ENCODE assay signal across 21 mouse cellular contexts in genomic region chr2:7963456-7963855, GRCm38 (mm10).
A peak's percentile ranks its signal among the peaks of the same experiment; 100 is the strongest.
DNase-seq lines count a peak whose midpoint lies in the region; ATAC-seq and TF ChIP-seq lines count a peak whose summit lies in the region.
"Had no signal": no experiment of that assay in that cellular context is flagged by ENCODE, and none has a peak within 500 bp of the region (broad histone marks: within the 10 kb centered on the region; RNA-seq: fewer than 3 reads in every experiment).

No protein-coding gene starts in this region.

- peak overlapping the region; percentile 67; the same call in 1 of the 2 replicates for H3K27ac ChIP-seq in cortical plate, adult 2 months (ENCODE audit: insufficient read depth, low read length)

- TF ChIP-seq POLR2A in cortical plate, adult 2 months (IDR thresholded peaks at IDR 0.05; ENCODE audit: extremely low read depth, insufficient read depth, low read length) = no peak

- H3K4me3 ChIP-seq in cortical plate, adult 2 months (ENCODE audit: insufficient read depth, low read length) = no peak overlapping the region

- TF ChIP-seq CTCF in cortical plate, adult 2 months (IDR thresholded peaks at IDR 0.05; ENCODE audit: extremely low read depth, insufficient read depth, low read length) = no peak

- no peak for DNase-seq in frontal cortex, postnatal 14 days (ENCODE audit: low spot score in 2 of 2)
- peak; percentile 64 for DNase-seq in brain, adult 2 months (ENCODE audit: low read depth, low spot score)
- peak; percentile 55 for DNase-seq in telencephalon, adult 2 months (ENCODE audit: low read depth, low spot score)
- no peak for DNase-seq in ovary, adult 18-20 months (ENCODE audit: low spot score)
- no peak for DNase-seq in gastrocnemius, postnatal 25 days
- no peak for DNase-seq in heart, postnatal 4 days
- DNase-seq: adrenal gland, adult 2 months; adrenal gland, adult 8-10 months; adrenal gland, postnatal 10 days; adrenal gland, postnatal 14 days; adrenal gland, postnatal 25 days; adrenal gland, postnatal 36 days; B cell, adult 2 months; cerebellum, adult 11 months; cerebellum, adult 11-12 months; cerebellum, adult 18-20 months had no signal

- ATAC-seq in frontal cortex, adult (ENCODE audit: low TSS enrichment) = peak; percentile 85
- ATAC-seq: activated CD4-positive, CD25-positive, alpha-beta regulatory T cell, adult 4 months; CD4-positive, CD25-positive, alpha-beta regulatory T cell, adult 4 months; Patski had no signal

- H3K4me1 ChIP-seq in cortical plate, adult 2 months (ENCODE audit: control insufficient read depth, insufficient read depth, low read length) = 0 out of 2 replicates have a peak, but pooled peaks cover 3% of the 10 kb centered on the region

Comparison
In these comparisons a context has a peak if more than half of its experiments do, and no peak if none do; other contexts are left out.
1. DNase-seq: peak in brain, adult 2 months (single experiment) and telencephalon, adult 2 months (single experiment); none in frontal cortex, postnatal 14 days (0 of 2), ovary, adult 18-20 months (single experiment), gastrocnemius, postnatal 25 days (single experiment) and heart, postnatal 4 days (single experiment).